Mouse (Mus musculus) neutrophil, adult 59 days (primary cell): ENCODE data around the gene Tppp3. TPM values are rescaled to one million over a fixed set of nuclear protein-coding genes. Genes with fewer than 3 reads are reported as not detected.

ENCODE experiments used
- total RNA-seq, 2 experiments: library from RNA; stranded (reverse); gene quantifications; 1 replicate in 1 of 2; 2 replicates in 1 of 2; pipeline ENCODE4 v1.2.4; 2023

Gene Tppp3
- total RNA-seq, result 10 to 100 TPM; 10.9 to 18.1 TPM

DNA sequence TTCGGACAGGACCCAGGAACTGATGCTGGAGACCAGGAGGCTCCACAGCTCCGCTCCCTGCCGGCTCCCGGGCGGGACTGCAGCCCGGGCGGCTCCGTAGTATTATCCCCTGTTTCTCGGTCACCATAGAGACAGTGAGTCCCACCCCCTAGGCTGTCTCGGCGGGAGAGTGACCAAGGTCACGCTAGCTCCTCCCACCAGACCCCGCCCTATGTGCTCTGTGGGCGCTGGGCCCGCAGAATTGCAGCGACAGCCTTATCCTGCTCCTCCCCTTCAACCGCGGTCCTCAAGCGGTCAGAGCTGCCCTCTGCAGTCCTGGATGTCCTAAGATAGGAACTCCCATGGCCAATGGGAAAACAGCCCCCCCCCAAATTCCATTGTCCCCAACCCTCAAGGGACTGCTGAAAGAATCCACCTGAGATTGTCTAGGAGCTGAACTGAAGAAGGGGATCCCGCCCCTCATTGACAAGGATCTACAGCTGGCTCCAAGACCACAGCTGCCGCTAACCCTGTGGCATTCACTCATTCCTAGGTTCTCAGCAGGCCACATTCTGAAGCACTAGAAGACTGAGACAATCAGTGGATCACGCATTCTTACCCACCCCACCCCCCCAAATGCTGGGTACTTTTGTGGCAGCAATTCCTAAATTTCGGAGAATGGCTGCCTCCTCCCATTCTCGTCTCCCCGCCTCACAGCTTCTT is at the start of gene Tppp3:
Gene Tppp3, minus strand, starts transcription at position 213 of the 702 bp plus-strand sequence.

DNA sequence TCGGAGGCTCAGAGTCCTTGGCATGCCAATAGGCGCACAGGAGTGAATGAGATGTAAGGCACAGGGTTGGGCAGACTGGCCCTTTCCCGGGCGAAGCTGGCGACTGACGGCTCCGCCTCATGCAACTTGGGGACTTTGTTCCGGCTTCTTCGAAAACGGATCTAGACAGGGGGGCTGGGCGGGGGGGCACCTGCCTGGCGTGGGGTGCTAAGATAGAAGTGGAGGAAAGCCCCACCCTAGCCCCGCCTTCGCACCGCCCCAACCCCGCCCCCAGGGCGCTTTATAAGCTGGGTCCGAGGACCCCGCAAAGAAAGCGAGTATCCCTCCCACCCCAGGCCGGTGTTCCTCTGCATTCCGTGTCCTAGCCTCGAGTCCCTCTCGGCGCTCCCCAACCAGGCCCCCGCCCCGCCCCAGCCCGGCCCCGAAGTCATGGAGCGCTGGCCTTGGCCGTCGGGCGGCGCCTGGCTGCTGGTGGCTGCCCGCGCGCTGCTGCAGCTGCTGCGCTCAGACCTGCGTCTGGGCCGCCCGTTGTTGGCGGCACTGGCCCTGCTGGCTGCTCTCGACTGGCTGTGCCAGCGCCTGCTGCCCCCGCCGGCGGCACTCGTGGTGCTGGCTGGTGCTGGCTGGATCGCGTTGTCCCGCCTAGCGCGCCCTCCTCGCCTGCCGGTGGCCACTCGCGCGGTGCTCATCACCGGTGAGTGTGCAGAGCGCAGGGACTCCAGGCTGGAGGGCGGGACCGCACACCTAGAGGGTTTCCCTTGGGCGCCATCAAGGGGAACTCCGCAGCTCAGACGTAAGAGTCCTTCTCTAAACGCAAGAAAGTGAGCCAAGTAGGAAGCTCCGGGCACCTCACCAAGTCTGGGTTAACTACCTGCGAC is 47.3 kb upstream of the Tppp3 start, which contains the start of gene Hsd11b2:
Gene Hsd11b2, plus strand, starts transcription at position 320 of the 878 bp plus-strand sequence.

DNA sequence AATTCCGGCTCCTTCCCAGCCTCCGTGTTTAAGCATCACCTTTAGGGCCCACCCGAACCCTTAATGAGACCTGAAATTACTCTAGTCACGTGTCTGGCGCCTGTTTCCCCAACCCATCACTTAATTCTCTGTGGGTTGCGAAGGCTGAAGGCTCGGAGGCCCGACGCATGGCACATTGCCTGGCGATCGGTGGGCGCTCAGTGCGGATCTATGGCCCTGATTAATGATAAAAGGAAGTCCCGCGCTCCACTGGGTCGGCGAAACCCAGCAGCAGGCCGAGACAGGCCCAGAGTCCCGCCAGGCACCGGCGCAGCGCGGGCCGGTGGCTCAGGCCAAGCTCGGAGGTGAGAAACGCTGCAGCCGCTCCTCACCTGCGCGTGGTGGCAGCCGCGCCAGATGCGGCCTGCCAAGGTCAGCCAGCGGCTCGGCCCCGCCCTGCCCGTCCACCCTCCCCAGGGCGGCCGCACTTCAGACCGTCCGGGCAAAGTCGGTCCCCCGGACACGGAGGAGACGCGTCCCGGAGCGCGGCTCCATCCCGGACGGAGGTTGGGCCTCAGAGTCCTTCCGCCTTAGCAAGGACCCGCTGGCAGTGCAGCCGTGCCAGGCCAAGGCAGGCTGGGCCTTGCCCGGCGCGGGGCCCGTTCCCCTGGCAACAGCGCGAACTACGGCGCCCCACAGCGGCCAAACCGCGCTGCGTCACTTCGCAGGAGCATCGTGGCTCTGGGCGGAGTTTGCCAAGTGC is 25.3 kb upstream of the Tppp3 start, which contains the start of gene Zdhhc1:
Gene Zdhhc1, minus strand, starts transcription at position 464 of the 742 bp plus-strand sequence.

Other genes with a start within 250 kb of the Tppp3 start
- gene D230025D16Rik, start 246.4 kb downstream of the Tppp3 start, total RNA-seq, result 10 to 100 TPM; 35.5 to 39.9 TPM
- under 1 TPM; 0.69 to 0.84 TPM for gene B3gnt9, start 216.4 kb downstream of the Tppp3 start, total RNA-seq
- gene Tradd, start 206.9 kb downstream of the Tppp3 start, total RNA-seq, result 10 to 100 TPM; 15.9 to 22.2 TPM
- gene Fbxl8, start 206.9 kb downstream of the Tppp3 start, total RNA-seq, result 1 to 10 TPM; 4.8 to 4.9 TPM
- not detected for gene Hsf4, start 201.7 kb downstream of the Tppp3 start, total RNA-seq
- not detected for gene Nol3, start 195.4 kb downstream of the Tppp3 start, total RNA-seq
- gene 4931428F04Rik, start 181.7 kb downstream of the Tppp3 start, total RNA-seq, result 1 to 10 TPM in 1 of 2 experiments, under 1 TPM in 1; 0.78 to 1.1 TPM
- 1 to 10 TPM in 1 of 2 experiments, under 1 TPM in 1; 0.89 to 1.4 TPM for gene Exoc3l, start 175.4 kb downstream of the Tppp3 start, total RNA-seq
- 10 to 100 TPM; 55.7 to 57.8 TPM for gene E2f4, start 173.9 kb downstream of the Tppp3 start, total RNA-seq
- gene Elmo3, start 165.9 kb downstream of the Tppp3 start, total RNA-seq, result 1 to 10 TPM in 1 of 2 experiments, under 1 TPM in 1; 0.84 to 1.1 TPM
- gene Lrrc29, start 145.2 kb downstream of the Tppp3 start, total RNA-seq, result 1 to 10 TPM; 6.0 to 6.4 TPM
- gene Tmem208, start 145.2 kb downstream of the Tppp3 start, total RNA-seq, result 10 to 100 TPM; 27.4 to 27.9 TPM
- gene Fhod1, start 123.6 kb downstream of the Tppp3 start, total RNA-seq, result 10 to 100 TPM; 31.8 to 40.1 TPM
- 1 to 10 TPM; 1.1 to 1.5 TPM for gene Slc9a5, start 122.7 kb downstream of the Tppp3 start, total RNA-seq
- gene Plekhg4, start 98.3 kb downstream of the Tppp3 start, total RNA-seq, result under 1 TPM in 1 of 2 experiments, not detected in 1; 0.13 TPM
- not detected for gene Kctd19, start 58.0 kb downstream of the Tppp3 start, total RNA-seq
- gene Lrrc36, start 58.0 kb downstream of the Tppp3 start, total RNA-seq, result not detected
- 1 to 10 TPM; 1.8 TPM for gene Zdhhc1, start 25.4 kb upstream of the Tppp3 start, total RNA-seq
- not detected for gene Hsd11b2, start 47.2 kb upstream of the Tppp3 start, total RNA-seq
- 100 to 1,000 TPM; 142 to 159 TPM for gene Atp6v0d1, start 94.5 kb upstream of the Tppp3 start, total RNA-seq
- 10 to 100 TPM; 15.2 to 17.7 TPM for gene Ripor1, start 133.7 kb upstream of the Tppp3 start, total RNA-seq
- gene Ctcf, start 165.0 kb upstream of the Tppp3 start, total RNA-seq, result 100 to 1,000 TPM in 1 of 2 experiments, 10 to 100 TPM in 1; 93.2 to 103 TPM
- gene Agrp, start 165.9 kb upstream of the Tppp3 start, total RNA-seq, result not detected
- 1 to 10 TPM; 9.4 to 9.7 TPM for gene Carmil2, start 214.7 kb upstream of the Tppp3 start, total RNA-seq
- gene Acd, start 229.6 kb upstream of the Tppp3 start, total RNA-seq, result 10 to 100 TPM; 26.9 to 32.0 TPM
- gene Pard6a, start 229.6 kb upstream of the Tppp3 start, total RNA-seq, result 1 to 10 TPM; 4.0 to 6.4 TPM
- not detected for gene 4933405L10Rik, start 236.1 kb upstream of the Tppp3 start, total RNA-seq
- gene Enkd1, start 236.7 kb upstream of the Tppp3 start, total RNA-seq, result 1 to 10 TPM; 6.8 to 9.5 TPM